Mouse (Mus musculus) olfactory bulb, adult 2 months (tissue): ENCODE data around the gene Thbd.

Source experiments
- CTCF ChIP-seq: fragments of 200-500 bp; IDR thresholded peaks from 2 replicates; pipeline ENCODE4 v1.5.1; 2012; ENCODE audit warnings: low read depth, mild to moderate bottlenecking, low read length, moderate library complexity; ENCODE audit not compliant: insufficient read depth
- POLR2A ChIP-seq: fragments of 200-500 bp; IDR thresholded peaks from 2 replicates; pipeline ENCODE4 v1.6.1; 2012; ENCODE audit warnings: mild to moderate bottlenecking, low read depth, low read length, moderate library complexity; ENCODE audit not compliant: insufficient read depth

GRCm38 (mm10) chr2:148409821-148410220 is 1.8 kb upstream of the Thbd start:
- no peak for TF ChIP-seq POLR2A
- TF ChIP-seq CTCF, result no peak
